Mouse (Mus musculus): Measurements from ENCODE around the gene Kras.

DNA sequence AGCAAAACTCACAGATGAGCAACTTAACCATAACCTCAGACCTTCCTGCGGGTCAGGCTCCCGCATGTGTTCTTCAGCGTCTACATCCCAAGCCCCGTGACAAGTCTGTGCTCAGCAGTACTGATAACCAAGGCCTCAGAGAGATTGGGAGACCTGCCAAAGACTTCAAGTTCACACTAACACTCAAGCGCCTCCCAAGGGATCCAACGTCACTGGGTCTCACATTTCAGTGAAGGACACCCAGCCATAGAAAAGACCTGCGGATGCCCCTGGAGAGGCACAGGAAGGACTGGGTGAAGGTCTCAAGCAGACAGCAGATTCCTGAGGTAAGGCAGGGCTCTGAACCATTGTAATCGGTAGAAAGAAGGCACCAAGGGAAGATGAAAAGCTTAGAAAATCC, 68.0 kb downstream of the Kras start:
- TF ChIP-seq CTCF (IDR thresholded peaks at IDR 0.05) (no peak), EP300 (IDR thresholded peaks at IDR 0.05; ENCODE audit: insufficient read depth, low read depth, low read length) (peak; percentile 45; the same call in 1 of the 2 replicates), POLR2A (IDR thresholded peaks at IDR 0.05; ENCODE audit: insufficient read depth, low read depth, low read length) (peak; percentile 85)
